Mouse (Mus musculus) neural tube, embryonic 12.5 days (tissue): ENCODE results near the gene Zc2hc1b. TPM values are rescaled to one million over a fixed set of nuclear protein-coding genes. Genes with fewer than 3 reads are reported as not detected.

Source experiments
- ATAC-seq: fragments of 200-750 bp; cut with Nextera tagmentation; 2 replicates; pipeline ENCODE4 v1.8.0; 2017; ENCODE audit warnings: low read depth, mild to moderate bottlenecking, moderate TSS enrichment, moderate library complexity; ENCODE audit not compliant: low FRiP score
- H3K27ac ChIP-seq: fragments of 300-500 bp; sonication (generic); 2 replicates; pipeline ENCODE4 v1.5.1; 2016
- H3K27me3 ChIP-seq: fragments of 300-500 bp; sonication (generic); replicated peaks from 2 replicates; pipeline ENCODE4 v1.6.1; 2016; ENCODE audit warnings: mild to moderate bottlenecking
- H3K36me3 ChIP-seq: fragments of 300-500 bp; sonication (generic); 2 replicates; pipeline ENCODE4 v1.6.1; 2016; ENCODE audit warnings: mild to moderate bottlenecking
- H3K4me1 ChIP-seq: fragments of 300-500 bp; sonication (generic); 2 replicates; pipeline ENCODE4 v1.6.1; 2016
- H3K4me2 ChIP-seq: fragments of 300-500 bp; sonication (generic); replicated peaks from 2 replicates; pipeline ENCODE4 v1.6.1; 2016; ENCODE audit warnings: mild to moderate bottlenecking
- H3K4me3 ChIP-seq: fragments of 300-500 bp; sonication (generic); 2 replicates; pipeline ENCODE4 v1.5.1; 2016
- H3K9ac ChIP-seq: fragments of 300-500 bp; sonication (generic); 2 replicates; pipeline ENCODE4 v1.6.1; 2016; ENCODE audit warnings: mild to moderate bottlenecking
- H3K9me3 ChIP-seq: fragments of 300-500 bp; sonication (generic); 2 replicates; pipeline ENCODE4 v1.6.1; 2016; ENCODE audit warnings: mild to moderate bottlenecking
- WGBS: fragments of 180-500 bp; shearing (Covaris S2); methylation state at CpG from one replicate; pipeline ENCODE4 v1.1.7; 2016; 5-methylcytosine and 5-hydroxymethylcytosine counted together
- polyA plus RNA-seq: library from polyadenylated mRNA; unstranded; fragments of >200 nt; fragmentation: Nextera tagmentation; extraction: Ambion mirVana; gene quantifications from 2 replicates; pipeline ENCODE4 v1.2.1, GENCODE M21; 2016

Zc2hc1b gene
- not detected in 2 replicates for polyA plus RNA-seq

- no peak within 1 kb of the TSS for H3K9ac ChIP-seq
- H3K4me3 ChIP-seq, result no peak within 1 kb of the TSS
- no peak within 1 kb of the TSS for H3K27ac ChIP-seq
- WGBS, result 63% methylated on average over 7 of the region's 7 CpGs
- no peaks in the 10 kb centered on the region for H3K4me1 ChIP-seq
- no peaks in the 10 kb centered on the region for H3K27me3 ChIP-seq
- no peaks in the 10 kb centered on the region for H3K9me3 ChIP-seq
- H3K36me3 ChIP-seq, result peaks cover 69% of the 10 kb centered on the region
- H3K4me2 ChIP-seq, result no peak within 1 kb of the TSS
- no peak for ATAC-seq
These were observed at the start of gene Zc2hc1b for GRCm38 (mm10) chr10:13177973-13178624. Zc2hc1b (minus strand) TSS chr10:13178023.

- WGBS, result 85% methylated on average over 7 of the region's 7 CpGs
- Histone ChIP-seq H3K27me3 (no peaks in the 10 kb centered on the region), H3K27ac (no peak overlapping the region), H3K36me3 (no peaks in the 10 kb centered on the region), H3K9ac (no peak overlapping the region), H3K9me3 (no peaks in the 10 kb centered on the region), H3K4me1 (no peaks in the 10 kb centered on the region), H3K4me3 (no peak overlapping the region), H3K4me2 (no peak overlapping the region)
- ATAC-seq, result no peak
These were observed 47.7 kb upstream of the Zc2hc1b start for GRCm38 (mm10) chr10:13225377-13226063.

- Histone ChIP-seq H3K9me3 (no peaks in the 10 kb centered on the region), H3K27me3 (no peaks in the 10 kb centered on the region), H3K4me1 (peaks cover 5% of the 10 kb centered on the region; the same call in 1 of the 2 replicates), H3K9ac (no peak overlapping the region), H3K4me3 (no peak overlapping the region), H3K27ac (no peak overlapping the region), H3K36me3 (no peaks in the 10 kb centered on the region), H3K4me2 (no peak overlapping the region)
- ATAC-seq, result no peak
- WGBS, result 91% methylated on average over 3 of the region's 3 CpGs
These were observed 44.3 kb upstream of the Zc2hc1b start for GRCm38 (mm10) chr10:13222135-13222534.

- no peak for ATAC-seq
These were observed 42.2 kb upstream of the Zc2hc1b start for GRCm38 (mm10) chr10:13220061-13220460.

GRCm38 (mm10) chr10:13213956-13214355 is 36.1 kb upstream of the Zc2hc1b start:
- Histone ChIP-seq H3K4me3 (no peak overlapping the region), H3K4me1 (peaks cover 5% of the 10 kb centered on the region; the same call in 1 of the 2 replicates), H3K27ac (no peak overlapping the region), H3K36me3 (no peaks in the 10 kb centered on the region; the same call in 1 of the 2 replicates), H3K27me3 (no peaks in the 10 kb centered on the region), H3K4me2 (no peak overlapping the region), H3K9ac (no peak overlapping the region), H3K9me3 (no peaks in the 10 kb centered on the region)
- WGBS, result 85% methylated on average over 12 of the region's 12 CpGs
- no peak for ATAC-seq

More at GRCm38 (mm10) chr10:13220061-13220460, 42.2 kb upstream of the Zc2hc1b start:
- H3K9me3 ChIP-seq, result no peaks in the 10 kb centered on the region
- H3K9ac ChIP-seq, result no peak overlapping the region
- H3K27me3 ChIP-seq, result no peaks in the 10 kb centered on the region
- H3K36me3 ChIP-seq, result no peaks in the 10 kb centered on the region
- peaks cover 5% of the 10 kb centered on the region; the same call in 1 of the 2 replicates for H3K4me1 ChIP-seq
- no peak overlapping the region for H3K4me2 ChIP-seq
- WGBS, result 42% methylated on average over 1 of the region's 1 CpGs
- H3K27ac ChIP-seq, result no peak overlapping the region
- no peak overlapping the region for H3K4me3 ChIP-seq

- no peak overlapping the region for H3K27ac ChIP-seq
- H3K9me3 ChIP-seq, result no peaks in the 10 kb centered on the region
- H3K9ac ChIP-seq, result no peak overlapping the region
- peaks cover 5% of the 10 kb centered on the region; the same call in 1 of the 2 replicates for H3K4me1 ChIP-seq
- H3K36me3 ChIP-seq, result no peaks in the 10 kb centered on the region; the same call in 1 of the 2 replicates
- no peak overlapping the region for H3K4me2 ChIP-seq
- 85% methylated on average over 6 of the region's 6 CpGs for WGBS
- no peak for ATAC-seq
- H3K27me3 ChIP-seq, result no peaks in the 10 kb centered on the region
- H3K4me3 ChIP-seq, result no peak overlapping the region
These were observed 35.0 kb upstream of the Zc2hc1b start for GRCm38 (mm10) chr10:13212829-13213228.

- ATAC-seq, result no peak
- Histone ChIP-seq H3K27ac (no peak overlapping the region), H3K27me3 (no peaks in the 10 kb centered on the region), H3K9ac (no peak overlapping the region), H3K4me3 (no peak overlapping the region), H3K4me1 (0 out of 2 replicates have a peak, but pooled peaks cover under 1% of the 10 kb centered on the region), H3K36me3 (no peaks in the 10 kb centered on the region; the same call in 1 of the 2 replicates), H3K9me3 (no peaks in the 10 kb centered on the region), H3K4me2 (no peak overlapping the region)
- WGBS, result 80% methylated on average over 9 of the region's 9 CpGs
These were observed 34.5 kb upstream of the Zc2hc1b start for GRCm38 (mm10) chr10:13212326-13212725.

GRCm38 (mm10) chr10:13209930-13210637 is 32.3 kb upstream of the Zc2hc1b start:
- no peak for ATAC-seq
- no peak overlapping the region for H3K9ac ChIP-seq
- H3K27ac ChIP-seq, result no peak overlapping the region
- no peaks in the 10 kb centered on the region for H3K27me3 ChIP-seq
- no peaks in the 10 kb centered on the region; the same call in 1 of the 2 replicates for H3K36me3 ChIP-seq
- no peak overlapping the region for H3K4me2 ChIP-seq
- WGBS, result 78% methylated on average over 7 of the region's 8 CpGs
- no peak overlapping the region for H3K4me3 ChIP-seq
- H3K9me3 ChIP-seq, result no peaks in the 10 kb centered on the region
- no peaks in the 10 kb centered on the region for H3K4me1 ChIP-seq

GRCm38 (mm10) chr10:13209506-13209905 is 31.7 kb upstream of the Zc2hc1b start:
- Histone ChIP-seq H3K27me3 (no peaks in the 10 kb centered on the region), H3K4me3 (no peak overlapping the region), H3K4me2 (no peak overlapping the region), H3K9ac (no peak overlapping the region), H3K36me3 (no peaks in the 10 kb centered on the region; the same call in 1 of the 2 replicates), H3K9me3 (no peaks in the 10 kb centered on the region), H3K4me1 (no peaks in the 10 kb centered on the region), H3K27ac (no peak overlapping the region)
- 59% methylated on average over 3 of the region's 3 CpGs for WGBS
- no peak for ATAC-seq

GRCm38 (mm10) chr10:13209061-13209460 is 31.2 kb upstream of the Zc2hc1b start:
- WGBS, result 98% methylated on average over 4 of the region's 4 CpGs
- H3K4me1 ChIP-seq, result no peaks in the 10 kb centered on the region
- no peak overlapping the region for H3K4me3 ChIP-seq
- H3K36me3 ChIP-seq, result no peaks in the 10 kb centered on the region
- ATAC-seq, result no peak
- H3K9me3 ChIP-seq, result no peaks in the 10 kb centered on the region
- H3K27me3 ChIP-seq, result no peaks in the 10 kb centered on the region
- H3K9ac ChIP-seq, result no peak overlapping the region
- no peak overlapping the region for H3K27ac ChIP-seq
- H3K4me2 ChIP-seq, result no peak overlapping the region

GRCm38 (mm10) chr10:13201741-13202293 is 24.0 kb upstream of the Zc2hc1b start:
- 98% methylated on average over 6 of the region's 6 CpGs for WGBS
- no peak overlapping the region for H3K4me2 ChIP-seq
- no peaks in the 10 kb centered on the region for H3K36me3 ChIP-seq
- H3K27ac ChIP-seq, result no peak overlapping the region
- H3K4me1 ChIP-seq, result no peaks in the 10 kb centered on the region
- H3K9ac ChIP-seq, result no peak overlapping the region
- no peak for ATAC-seq
- no peaks in the 10 kb centered on the region for H3K9me3 ChIP-seq
- no peaks in the 10 kb centered on the region for H3K27me3 ChIP-seq
- H3K4me3 ChIP-seq, result no peak overlapping the region

- H3K9ac ChIP-seq, result no peak overlapping the region
- H3K36me3 ChIP-seq, result no peaks in the 10 kb centered on the region
- no peak overlapping the region for H3K4me2 ChIP-seq
- WGBS, result 91% methylated on average over 3 of the region's 3 CpGs
- no peaks in the 10 kb centered on the region for H3K9me3 ChIP-seq
- no peaks in the 10 kb centered on the region for H3K27me3 ChIP-seq
- ATAC-seq, result no peak
- no peak overlapping the region for H3K4me3 ChIP-seq
- H3K4me1 ChIP-seq, result no peaks in the 10 kb centered on the region
- no peak overlapping the region for H3K27ac ChIP-seq
These were observed 23.0 kb upstream of the Zc2hc1b start for GRCm38 (mm10) chr10:13200862-13201261.
